Mouse (Mus musculus) embryonic facial prominence, embryonic 12.5 days (tissue): ENCODE measurements around the gene Klhdc10. TPM values are rescaled to one million over a fixed set of nuclear protein-coding genes. Genes with fewer than 3 reads are reported as not detected.

Experiments used
- ATAC-seq: fragments of 200-750 bp; cut with Nextera tagmentation; 2 replicates; pipeline ENCODE4 v1.8.0; 2017; ENCODE audit not compliant: insufficient number of reproducible peaks, insufficient read depth, low FRiP score, low TSS enrichment
- H3K27ac ChIP-seq: fragments of 300-500 bp; sonication (generic); 2 replicates; pipeline ENCODE4 v1.5.1; 2016; ENCODE audit warnings: mild to moderate bottlenecking
- H3K27me3 ChIP-seq: fragments of 300-500 bp; sonication (generic); 2 replicates; pipeline ENCODE4 v1.6.1; 2016; ENCODE audit warnings: mild to moderate bottlenecking, moderate library complexity
- H3K36me3 ChIP-seq: fragments of 300-500 bp; sonication (generic); 2 replicates; pipeline ENCODE4 v1.6.1; 2016; ENCODE audit warnings: mild to moderate bottlenecking
- H3K4me1 ChIP-seq: fragments of 300-500 bp; sonication (generic); 2 replicates; pipeline ENCODE4 v1.6.1; 2016
- H3K4me2 ChIP-seq: fragments of 300-500 bp; sonication (generic); replicated peaks from 2 replicates; pipeline ENCODE4 v1.6.1; 2016; ENCODE audit warnings: mild to moderate bottlenecking, moderate library complexity
- H3K4me3 ChIP-seq: fragments of 300-500 bp; sonication (generic); 2 replicates; pipeline ENCODE4 v1.5.1; 2016; ENCODE audit warnings: mild to moderate bottlenecking
- H3K9ac ChIP-seq: fragments of 300-500 bp; sonication (generic); 2 replicates; pipeline ENCODE4 v1.6.1; 2016; ENCODE audit warnings: mild to moderate bottlenecking, moderate library complexity
- H3K9me3 ChIP-seq: fragments of 300-500 bp; sonication (generic); 2 replicates; pipeline ENCODE4 v1.6.1; 2016; ENCODE audit warnings: mild to moderate bottlenecking, moderate library complexity
- WGBS: fragments of 180-500 bp; shearing (Covaris S2); methylation state at CpG from one replicate; pipeline ENCODE4 v1.1.7; 2016; 5-methylcytosine and 5-hydroxymethylcytosine counted together
- polyA plus RNA-seq: library from polyadenylated mRNA; unstranded; fragments of >200 nt; fragmentation: Nextera tagmentation; extraction: Ambion mirVana; gene quantifications from 2 replicates; pipeline ENCODE4 v1.2.1, GENCODE M21; 2016

Klhdc10 gene
- polyA plus RNA-seq, 1 experiment from 2014 or later: 44.0 TPM

GRCm38 (mm10) chr6:30459056-30459747 is 57.5 kb downstream of the Klhdc10 start:
- H3K9ac ChIP-seq: peak overlapping the region; percentile 66; the same call in 1 of the 2 replicates
- peak overlapping the region; percentile 99 for H3K27ac ChIP-seq
- H3K4me1 ChIP-seq: peaks cover 34% of the 10 kb centered on the region
- no peaks in the 10 kb centered on the region for H3K9me3 ChIP-seq
- H3K4me2 ChIP-seq: peak overlapping the region; percentile 58
- peak overlapping the region; percentile 40 for H3K4me3 ChIP-seq
- ATAC-seq: no peak
- WGBS: 74% methylated on average over 16 of the region's 16 CpGs
- H3K36me3 ChIP-seq: peaks cover 15% of the 10 kb centered on the region
- H3K27me3 ChIP-seq: no peaks in the 10 kb centered on the region

DNA sequence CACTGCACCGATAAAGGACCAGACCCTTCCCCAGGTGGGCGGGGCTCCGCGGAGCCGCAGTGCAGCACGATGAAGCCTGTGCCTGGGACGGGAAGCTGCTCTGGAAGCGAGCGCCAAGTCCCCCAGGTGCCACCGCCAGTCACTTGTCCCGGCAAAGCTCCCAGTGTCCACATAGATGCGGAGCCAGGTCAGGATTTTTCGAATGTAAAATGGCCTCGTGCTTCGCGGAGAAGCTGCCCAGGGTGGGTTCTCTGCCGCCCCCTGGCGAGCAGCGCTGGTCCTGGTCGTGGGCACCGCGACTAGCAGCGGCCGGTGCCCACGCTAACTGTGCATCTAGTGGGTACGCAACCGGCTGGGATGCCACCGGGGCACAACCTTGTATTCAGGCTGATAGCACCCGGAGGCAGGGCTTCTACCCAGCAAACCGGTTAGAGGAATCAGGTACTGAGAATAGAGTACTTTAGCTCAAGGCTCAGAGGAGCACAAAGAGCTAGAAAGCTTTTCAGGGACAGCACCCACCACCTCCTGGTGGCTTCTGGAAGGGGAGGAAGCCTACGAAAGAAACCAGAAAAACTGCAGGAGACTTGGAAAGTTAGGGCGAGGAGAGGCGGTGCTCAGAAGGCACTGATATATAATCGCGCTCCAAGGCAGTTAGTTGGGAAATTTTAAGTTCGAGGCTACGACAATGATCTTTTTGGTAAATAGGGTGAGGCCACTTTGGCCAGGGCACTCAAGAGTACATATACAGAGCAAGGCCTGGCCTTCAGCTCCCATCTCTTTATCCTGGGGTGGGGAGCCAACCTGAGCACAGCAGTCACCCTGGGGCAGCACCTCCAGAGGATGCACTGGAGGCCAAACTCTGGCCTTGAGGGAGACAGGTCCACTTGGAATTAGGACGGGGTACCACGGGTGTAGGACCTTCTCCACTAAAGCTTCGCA is 58.4 kb downstream of the Klhdc10 start:
- peak; percentile 48 for ATAC-seq
- Histone ChIP-seq H3K27ac (peak overlapping the region; percentile 99), H3K4me1 (peaks cover 34% of the 10 kb centered on the region)

DNA sequence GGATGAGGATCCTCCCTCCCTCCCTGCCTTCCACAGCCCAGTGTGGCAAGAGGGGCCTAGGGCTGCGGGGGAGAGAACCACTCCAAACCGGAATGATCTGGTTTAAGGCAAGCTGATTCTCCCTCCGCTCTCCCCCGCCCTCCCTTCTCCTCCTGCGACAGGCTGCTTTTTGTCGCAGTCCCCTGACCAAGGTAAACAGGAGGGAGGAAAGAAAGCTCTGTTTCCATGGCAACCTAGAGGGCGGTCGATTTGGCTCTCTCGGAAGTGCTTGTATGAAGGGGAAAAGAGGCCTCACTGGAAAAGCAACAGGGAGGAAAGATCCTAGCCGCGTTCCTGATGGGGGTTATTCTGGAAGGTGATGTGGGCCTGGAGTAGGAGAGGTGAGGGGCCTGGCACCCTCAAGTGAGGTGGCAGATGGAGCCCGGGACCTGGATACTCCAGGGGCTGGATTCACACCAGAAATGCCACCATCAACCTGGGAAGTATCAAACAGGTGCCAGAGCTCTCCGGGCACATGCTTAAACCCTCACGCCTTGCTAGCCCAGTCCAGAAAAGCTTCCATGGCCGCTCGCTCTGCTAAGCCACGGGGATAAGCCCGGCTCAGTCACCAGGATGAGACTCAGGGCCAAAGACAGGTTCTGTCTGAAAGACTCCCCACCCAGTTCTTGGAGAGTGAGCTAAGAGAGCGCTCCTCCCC is 59.2 kb downstream of the Klhdc10 start:
- Histone ChIP-seq H3K9me3 (no peaks in the 10 kb centered on the region), H3K4me2 (peak overlapping the region; percentile 58), H3K9ac (peak overlapping the region; percentile 66), H3K4me3 (0 out of 2 replicates have a peak overlapping the region, but pooled peaks have one; percentile 7), H3K27me3 (no peaks in the 10 kb centered on the region), H3K27ac (peak overlapping the region; percentile 99), H3K4me1 (peaks cover 34% of the 10 kb centered on the region), H3K36me3 (no peaks in the 10 kb centered on the region)
- ATAC-seq: peak; percentile 92
- 13% methylated on average over 19 of the region's 19 CpGs for WGBS

More for the DNA sequence above, 58.4 kb downstream of the Klhdc10 start:
- peak overlapping the region; percentile 58 for H3K4me2 ChIP-seq
- 6% methylated on average over 40 of the region's 40 CpGs for WGBS
- peak overlapping the region; percentile 40 for H3K4me3 ChIP-seq
- peak overlapping the region; percentile 66 for H3K9ac ChIP-seq
- peaks cover 7% of the 10 kb centered on the region for H3K36me3 ChIP-seq
- no peaks in the 10 kb centered on the region for H3K9me3 ChIP-seq
- H3K27me3 ChIP-seq: no peaks in the 10 kb centered on the region

DNA sequence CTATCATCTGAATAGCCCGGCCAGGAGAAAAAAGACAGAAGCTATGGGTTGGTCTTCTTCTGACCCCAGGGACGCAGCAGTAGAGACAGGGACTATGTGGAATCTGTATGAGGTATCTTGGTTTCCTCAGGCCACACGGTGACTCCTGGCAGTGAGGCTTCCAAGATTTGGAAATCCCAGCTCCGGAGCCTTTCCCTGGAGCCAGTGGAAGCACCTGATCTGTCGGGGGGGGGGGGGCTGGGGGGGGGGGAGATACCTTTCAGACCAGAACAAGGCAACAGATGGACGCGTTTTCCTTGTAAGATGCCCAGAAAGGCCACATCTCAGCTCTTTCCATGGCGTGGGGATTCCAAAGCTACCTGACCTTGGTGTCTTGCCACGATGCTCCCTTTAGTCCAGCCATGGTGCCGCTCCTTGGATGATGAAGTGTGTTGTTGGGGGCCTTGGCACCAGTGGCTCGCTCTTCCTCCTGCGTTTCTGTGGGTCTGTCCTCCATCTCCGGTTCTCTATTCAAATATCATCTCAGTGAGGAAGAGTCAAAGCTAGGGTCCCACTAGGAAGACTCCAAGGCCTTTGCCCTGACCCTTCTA is 60.2 kb downstream of the Klhdc10 start:
- Histone ChIP-seq H3K27ac (peak overlapping the region; percentile 99), H3K4me3 (no peak overlapping the region), H3K9me3 (no peaks in the 10 kb centered on the region), H3K4me2 (no peak overlapping the region), H3K27me3 (no peaks in the 10 kb centered on the region), H3K36me3 (no peaks in the 10 kb centered on the region), H3K9ac (0 out of 2 replicates have a peak overlapping the region, but pooled peaks have one; percentile 34), H3K4me1 (peaks cover 42% of the 10 kb centered on the region)
- no peak for ATAC-seq
- WGBS: 85% methylated on average over 13 of the region's 13 CpGs

DNA sequence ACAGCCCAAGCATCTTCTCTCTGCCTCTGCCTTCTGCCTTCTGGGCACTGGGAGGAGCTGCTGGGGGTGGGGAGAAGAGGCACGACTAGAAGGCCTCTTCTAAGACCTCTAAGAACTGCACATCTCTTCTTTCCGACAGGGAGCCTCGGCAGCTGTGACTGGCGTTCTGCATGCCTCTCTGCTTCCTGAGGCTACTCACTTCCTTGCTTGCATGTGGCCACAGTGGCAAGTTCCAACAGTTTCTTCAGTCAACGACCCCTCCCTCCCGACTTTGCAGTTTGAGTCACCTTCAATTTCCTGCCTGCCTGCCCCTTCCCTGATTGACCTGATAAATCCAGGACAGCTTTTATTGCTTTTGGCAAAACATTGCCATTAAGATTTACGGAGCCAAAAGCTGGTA is 61.2 kb downstream of the Klhdc10 start:
- H3K27ac ChIP-seq: peak overlapping the region; percentile 46; the same call in 1 of the 2 replicates
- no peaks in the 10 kb centered on the region for H3K9me3 ChIP-seq
- no peak overlapping the region for H3K4me3 ChIP-seq
- peaks cover 47% of the 10 kb centered on the region for H3K4me1 ChIP-seq
- H3K4me2 ChIP-seq: no peak overlapping the region
- H3K9ac ChIP-seq: 0 out of 2 replicates have a peak overlapping the region, but pooled peaks have one; percentile 15
- H3K27me3 ChIP-seq: no peaks in the 10 kb centered on the region
- ATAC-seq: no peak
- WGBS: 12% methylated on average over 7 of the region's 7 CpGs
- H3K36me3 ChIP-seq: no peaks in the 10 kb centered on the region

GRCm38 (mm10) chr6:30465586-30465985 is 63.9 kb downstream of the Klhdc10 start:
- Histone ChIP-seq H3K4me2 (no peak overlapping the region), H3K9ac (no peak overlapping the region), H3K4me3 (no peak overlapping the region), H3K4me1 (peaks cover 46% of the 10 kb centered on the region), H3K36me3 (no peaks in the 10 kb centered on the region), H3K27me3 (no peaks in the 10 kb centered on the region), H3K9me3 (no peaks in the 10 kb centered on the region), H3K27ac (no peak overlapping the region)
- ATAC-seq: no peak
- WGBS: 87% methylated on average over 11 of the region's 11 CpGs

DNA sequence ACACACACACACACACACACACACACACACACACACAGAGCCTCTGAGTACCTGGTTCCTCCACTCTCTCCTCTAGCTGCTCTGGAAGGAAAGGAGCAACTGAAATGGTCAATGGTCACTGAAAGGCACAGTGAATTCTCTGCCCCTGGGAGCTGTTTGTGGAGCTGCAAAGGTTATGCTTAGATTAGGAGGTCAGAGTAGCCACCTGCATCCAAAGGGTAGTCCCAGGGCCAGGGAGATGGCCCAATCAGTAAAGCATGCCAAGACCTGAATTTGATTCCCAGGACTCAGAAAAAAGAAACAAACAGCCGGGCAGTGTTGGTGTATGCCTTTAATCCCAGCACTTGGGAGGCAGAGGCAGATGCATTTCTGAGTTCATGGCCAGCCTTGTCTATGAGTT is 66.4 kb downstream of the Klhdc10 start:
- no peak overlapping the region for H3K4me3 ChIP-seq
- H3K27me3 ChIP-seq: no peaks in the 10 kb centered on the region
- H3K27ac ChIP-seq: no peak overlapping the region
- WGBS: 50% methylated on average over 1 of the region's 1 CpGs
- no peaks in the 10 kb centered on the region for H3K36me3 ChIP-seq
- ATAC-seq: no peak
- no peak overlapping the region for H3K9ac ChIP-seq
- no peaks in the 10 kb centered on the region for H3K9me3 ChIP-seq
- H3K4me2 ChIP-seq: no peak overlapping the region
- peaks cover 22% of the 10 kb centered on the region; the same call in 1 of the 2 replicates for H3K4me1 ChIP-seq

DNA sequence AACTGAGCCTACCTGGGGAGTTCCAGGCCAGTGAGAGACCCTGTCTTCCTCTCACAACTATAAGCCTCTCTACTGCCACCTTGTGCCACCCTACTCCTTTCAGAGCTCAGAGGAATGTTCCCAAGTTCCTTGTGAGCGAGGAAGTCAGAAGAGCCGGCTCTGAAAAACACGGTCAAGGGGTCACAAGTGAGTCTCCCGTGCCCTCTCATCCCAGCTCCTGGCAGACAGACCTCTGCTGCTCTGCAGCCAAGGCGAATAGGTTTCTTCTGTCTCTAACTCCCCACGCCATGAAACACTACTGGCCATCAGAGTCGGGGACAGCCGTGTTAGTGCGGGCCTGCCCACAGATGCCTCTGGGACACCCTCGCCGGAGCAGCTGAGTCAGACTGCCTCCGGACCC is 67.0 kb downstream of the Klhdc10 start:
- no peak overlapping the region for H3K9ac ChIP-seq

GRCm38 (mm10) chr6:30469370-30469769 is 67.7 kb downstream of the Klhdc10 start:
- no peak for ATAC-seq
- H3K9me3 ChIP-seq: no peaks in the 10 kb centered on the region
- H3K4me2 ChIP-seq: no peak overlapping the region
- no peaks in the 10 kb centered on the region for H3K27me3 ChIP-seq
- H3K36me3 ChIP-seq: no peaks in the 10 kb centered on the region
- WGBS: 85% methylated on average over 12 of the region's 12 CpGs
- H3K27ac ChIP-seq: no peak overlapping the region
- H3K9ac ChIP-seq: no peak overlapping the region
- peaks cover 19% of the 10 kb centered on the region; the same call in 1 of the 2 replicates for H3K4me1 ChIP-seq
- no peak overlapping the region for H3K4me3 ChIP-seq

More for the DNA sequence above, 67.0 kb downstream of the Klhdc10 start:
- WGBS: 54% methylated on average over 12 of the region's 12 CpGs
- ATAC-seq: no peak
- Histone ChIP-seq H3K27me3 (no peaks in the 10 kb centered on the region), H3K4me3 (no peak overlapping the region), H3K9me3 (no peaks in the 10 kb centered on the region), H3K36me3 (no peaks in the 10 kb centered on the region), H3K4me2 (no peak overlapping the region), H3K27ac (0 out of 2 replicates have a peak overlapping the region, but pooled peaks have one; percentile 17), H3K4me1 (peaks cover 19% of the 10 kb centered on the region; the same call in 1 of the 2 replicates)

DNA sequence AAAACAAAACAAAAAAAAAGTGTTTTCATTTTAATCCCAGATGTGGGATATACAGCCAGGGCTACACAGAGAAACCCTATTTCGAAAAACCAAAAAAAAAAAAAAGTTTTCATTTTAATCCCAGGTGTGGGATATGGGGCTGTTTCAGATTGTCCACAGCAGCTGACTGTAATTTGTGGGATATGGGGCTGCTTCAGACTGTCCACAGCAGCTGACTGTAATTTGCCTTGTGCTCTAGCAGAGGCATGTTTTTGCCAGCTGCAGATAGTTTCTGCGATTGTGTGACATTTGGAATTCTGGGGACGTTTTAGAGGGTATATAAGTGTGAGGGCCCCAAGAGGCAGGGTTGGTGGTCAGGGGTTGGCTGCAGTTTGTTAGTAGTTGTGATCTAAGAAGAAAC is 70.0 kb downstream of the Klhdc10 start:
- no peak overlapping the region for H3K9ac ChIP-seq
- no peak overlapping the region for H3K27ac ChIP-seq
- H3K4me2 ChIP-seq: no peak overlapping the region
- H3K4me3 ChIP-seq: no peak overlapping the region
- no peaks in the 10 kb centered on the region for H3K9me3 ChIP-seq
- H3K4me1 ChIP-seq: peaks cover 15% of the 10 kb centered on the region; the same call in 1 of the 2 replicates
- ATAC-seq: no peak
- no peaks in the 10 kb centered on the region for H3K27me3 ChIP-seq
- 36% methylated on average over 3 of the region's 3 CpGs for WGBS
- no peaks in the 10 kb centered on the region for H3K36me3 ChIP-seq
